Mouse (Mus musculus) hindbrain, embryonic 15.5 days (tissue): Measurements from ENCODE around the gene Tbc1d20. TPM values are rescaled to one million over a fixed set of nuclear protein-coding genes. Genes with fewer than 3 reads are reported as not detected.
"Not testable (repeated sequence)": the region's sequence is repeated elsewhere in the genome, so short reads cannot be mapped to it uniquely, and the experiment has no call there.

Experiments
- ATAC-seq: fragments of 200-750 bp; cut with Nextera tagmentation; 2 replicates; pipeline ENCODE4 v1.8.0; 2017; ENCODE audit warnings: low read depth, moderate number of reproducible peaks, moderate TSS enrichment; ENCODE audit not compliant: low FRiP score
- H3K27ac ChIP-seq: fragments of 300-500 bp; sonication (generic); replicated peaks from 2 replicates; pipeline ENCODE4 v1.5.1; 2015; ENCODE audit warnings: mild to moderate bottlenecking, inconsistent platforms
- H3K27me3 ChIP-seq: fragments of 300-500 bp; sonication (generic); 2 replicates; pipeline ENCODE4 v1.6.1; 2015; ENCODE audit warnings: control low read depth, inconsistent platforms
- H3K36me3 ChIP-seq: fragments of 300-500 bp; sonication (generic); 2 replicates; pipeline ENCODE4 v1.6.1; 2015; ENCODE audit warnings: control low read depth, inconsistent platforms
- H3K4me1 ChIP-seq: fragments of 300-500 bp; sonication (generic); replicated peaks from 2 replicates; pipeline ENCODE4 v1.6.1; 2015; ENCODE audit warnings: control low read depth, inconsistent platforms
- H3K4me2 ChIP-seq: fragments of 300-500 bp; sonication (generic); 2 replicates; pipeline ENCODE4 v1.6.1; 2015; ENCODE audit warnings: moderate library complexity, mild to moderate bottlenecking, inconsistent platforms
- H3K4me3 ChIP-seq: fragments of 300-500 bp; sonication (generic); 2 replicates; pipeline ENCODE4 v1.5.1; 2015; ENCODE audit warnings: mild to moderate bottlenecking, inconsistent platforms
- H3K9ac ChIP-seq: fragments of 300-500 bp; sonication (generic); 2 replicates; pipeline ENCODE4 v1.6.1; 2015; ENCODE audit warnings: inconsistent platforms
- H3K9me3 ChIP-seq: fragments of 300-500 bp; sonication (generic); 2 replicates; pipeline ENCODE4 v1.6.1; 2016; ENCODE audit warnings: control low read depth, inconsistent platforms
- WGBS: fragments of 180-500 bp; shearing (Covaris S2); methylation state at CpG from one replicate; pipeline ENCODE4 v1.1.7; 2015; 5-methylcytosine and 5-hydroxymethylcytosine counted together
- polyA plus RNA-seq: library from polyadenylated mRNA; unstranded; fragments of >200 nt; fragmentation: Nextera tagmentation; extraction: Ambion mirVana; gene quantifications from 2 replicates; pipeline ENCODE4 v1.2.1, GENCODE M21; 2015

Gene Tbc1d20
- polyA plus RNA-seq, 1 experiment from 2014 or later, result 36.5 TPM

DNA sequence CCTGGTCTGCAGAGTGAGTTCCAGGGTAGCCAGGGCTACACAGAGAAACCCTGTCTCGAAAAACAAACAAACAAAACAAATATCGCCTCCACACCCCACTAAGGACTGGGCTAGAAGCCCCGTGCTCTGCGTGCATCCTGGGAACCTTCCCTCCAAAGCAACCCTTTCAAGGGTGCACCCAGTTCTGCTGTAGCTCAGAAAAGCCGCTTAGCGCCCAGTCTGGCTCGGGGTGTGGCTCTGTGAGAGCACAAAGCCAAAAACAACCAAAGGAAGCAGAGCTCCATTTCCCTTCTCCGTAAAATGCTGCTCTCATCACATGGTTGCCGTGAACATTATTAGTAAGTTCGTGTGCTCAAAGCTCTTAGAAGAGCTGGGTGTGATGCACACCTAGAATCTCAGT is 50.7 kb downstream of the Tbc1d20 start:
- 10% methylated on average over 10 of the region's 10 CpGs for WGBS

DNA sequence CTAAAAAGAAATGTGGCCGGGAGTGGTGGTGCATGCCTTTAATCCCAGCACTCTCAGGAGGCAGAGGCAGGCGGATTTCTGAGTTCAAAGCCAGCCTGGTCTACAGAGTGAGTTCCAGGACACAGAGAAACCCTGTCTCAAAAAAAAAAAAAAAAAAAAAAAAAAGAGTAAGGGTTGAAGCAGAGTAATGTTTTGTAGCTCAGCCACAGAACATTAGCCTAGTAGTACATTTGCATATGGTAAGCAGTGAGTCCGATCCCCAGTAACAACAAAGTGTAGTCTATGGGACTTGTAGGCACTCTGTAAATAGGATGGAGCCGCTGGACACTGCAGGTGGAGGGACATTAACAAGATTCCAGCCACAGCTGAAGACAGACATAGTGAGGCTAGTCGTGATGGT is 51.3 kb downstream of the Tbc1d20 start:
- Histone ChIP-seq H3K9ac (no peak overlapping the region), H3K36me3 (no peaks in the 10 kb centered on the region), H3K27ac (no peak overlapping the region), H3K27me3 (0 out of 2 replicates have a peak, but pooled peaks cover 4% of the 10 kb centered on the region), H3K4me3 (no peak overlapping the region), H3K4me2 (peak overlapping the region; percentile 88; the same call in 1 of the 2 replicates), H3K9me3 (no peaks in the 10 kb centered on the region), H3K4me1 (peaks cover 15% of the 10 kb centered on the region)
- WGBS, result 66% methylated on average over 5 of the region's 5 CpGs
- no peak for ATAC-seq

More for the DNA sequence above, 50.7 kb downstream of the Tbc1d20 start:
- Histone ChIP-seq H3K4me2 (peak overlapping the region; percentile 88), H3K9me3 (no peaks in the 10 kb centered on the region), H3K27me3 (0 out of 2 replicates have a peak, but pooled peaks cover 4% of the 10 kb centered on the region), H3K9ac (peak overlapping the region; percentile 64), H3K4me1 (peaks cover 15% of the 10 kb centered on the region), H3K36me3 (no peaks in the 10 kb centered on the region), H3K27ac (no peak overlapping the region), H3K4me3 (peak overlapping the region; percentile 59)
- peak; percentile 20; the same call in 1 of the 2 replicates for ATAC-seq

DNA sequence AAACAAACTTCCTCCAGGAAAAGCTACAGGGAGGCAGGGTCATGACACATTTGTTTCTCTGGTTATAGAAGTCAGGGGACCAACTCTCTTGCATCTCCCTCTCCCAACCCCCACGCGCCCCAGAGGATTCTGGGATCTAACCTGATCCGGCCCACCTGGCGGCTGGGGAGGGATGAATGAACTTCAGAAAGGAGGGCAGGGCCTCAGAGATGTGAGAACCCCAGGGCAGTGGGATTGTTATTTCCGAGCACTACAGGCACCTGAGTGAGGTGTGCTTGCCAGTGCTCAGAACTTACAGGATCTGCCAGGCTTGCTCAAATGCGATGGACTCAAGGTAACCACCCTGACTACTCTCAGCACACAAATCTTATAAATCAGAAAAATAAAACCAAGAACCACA is 51.8 kb downstream of the Tbc1d20 start:
- Histone ChIP-seq H3K9me3 (no peaks in the 10 kb centered on the region), H3K27me3 (0 out of 2 replicates have a peak, but pooled peaks cover 4% of the 10 kb centered on the region), H3K9ac (no peak overlapping the region), H3K4me2 (no peak overlapping the region), H3K4me1 (peaks cover 15% of the 10 kb centered on the region), H3K4me3 (no peak overlapping the region), H3K36me3 (no peaks in the 10 kb centered on the region), H3K27ac (no peak overlapping the region)
- 77% methylated on average over 6 of the region's 6 CpGs for WGBS
- no peak for ATAC-seq

DNA sequence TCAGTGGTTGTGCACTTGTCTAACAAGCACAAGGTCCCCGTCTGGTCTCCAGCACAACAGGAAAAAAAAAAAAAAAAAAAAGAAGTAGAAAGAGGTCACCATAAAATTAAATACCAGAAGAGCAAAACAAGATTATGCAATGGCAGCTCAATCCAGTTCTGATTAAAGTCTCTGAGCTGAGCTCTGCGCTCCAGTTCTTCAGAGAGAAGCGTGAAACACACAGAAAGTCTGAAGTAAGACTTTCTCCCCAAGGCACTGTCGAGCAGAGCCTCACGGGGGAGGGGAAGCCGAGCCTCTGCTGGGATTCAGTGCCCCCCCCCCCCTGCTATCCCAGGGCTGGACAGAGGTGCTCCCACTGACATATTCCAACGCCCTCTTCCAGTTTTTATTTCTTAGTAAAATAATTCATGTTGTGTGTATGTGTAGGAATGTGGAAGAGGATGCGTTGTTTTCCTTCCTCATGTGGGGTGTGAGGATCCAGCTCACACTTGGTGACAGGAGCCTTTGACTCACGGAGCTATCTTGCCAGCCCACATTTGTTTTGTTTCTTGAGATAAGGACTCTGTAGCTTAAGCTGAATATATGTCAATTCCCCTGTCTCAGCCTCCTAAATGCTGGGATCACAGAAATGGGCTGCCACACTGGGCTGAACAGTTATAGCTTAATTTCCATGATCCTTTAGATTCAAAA is 53.3 kb downstream of the Tbc1d20 start:
- Histone ChIP-seq H3K4me3 (no peak overlapping the region), H3K9ac (no peak overlapping the region), H3K36me3 (no peaks in the 10 kb centered on the region), H3K4me1 (peaks cover 15% of the 10 kb centered on the region), H3K27ac (no peak overlapping the region), H3K4me2 (no peak overlapping the region), H3K27me3 (0 out of 2 replicates have a peak, but pooled peaks cover 4% of the 10 kb centered on the region), H3K9me3 (no peaks in the 10 kb centered on the region)
- ATAC-seq, result no peak
- 54% methylated on average over 9 of the region's 9 CpGs for WGBS

DNA sequence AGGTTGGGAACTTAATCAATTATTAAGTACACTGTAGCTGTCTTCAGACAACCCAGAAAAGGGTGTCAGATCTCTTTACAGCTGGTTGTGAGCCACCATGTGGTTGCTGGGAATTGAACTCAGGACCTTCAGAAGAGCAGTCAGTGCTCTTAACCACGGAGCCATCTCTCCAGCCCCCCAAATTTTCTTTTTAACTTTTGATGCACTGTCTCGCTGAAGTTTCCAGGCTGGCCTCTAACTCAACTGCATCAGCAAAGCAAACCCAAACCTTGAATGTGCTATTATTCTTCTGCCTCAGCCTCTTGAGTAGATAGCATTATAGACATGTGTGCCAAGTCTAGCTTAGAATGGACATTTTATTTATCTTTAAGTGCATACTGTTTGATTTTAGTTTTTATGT is 54.1 kb downstream of the Tbc1d20 start:
- ATAC-seq, result no peak
- Histone ChIP-seq H3K36me3 (no peaks in the 10 kb centered on the region), H3K4me3 (no peak overlapping the region), H3K27me3 (0 out of 2 replicates have a peak, but pooled peaks cover 4% of the 10 kb centered on the region), H3K27ac (no peak overlapping the region), H3K9me3 (no peaks in the 10 kb centered on the region), H3K4me2 (no peak overlapping the region), H3K4me1 (peaks cover 15% of the 10 kb centered on the region), H3K9ac (no peak overlapping the region)
- WGBS, result 85% methylated on average over 2 of the region's 2 CpGs

DNA sequence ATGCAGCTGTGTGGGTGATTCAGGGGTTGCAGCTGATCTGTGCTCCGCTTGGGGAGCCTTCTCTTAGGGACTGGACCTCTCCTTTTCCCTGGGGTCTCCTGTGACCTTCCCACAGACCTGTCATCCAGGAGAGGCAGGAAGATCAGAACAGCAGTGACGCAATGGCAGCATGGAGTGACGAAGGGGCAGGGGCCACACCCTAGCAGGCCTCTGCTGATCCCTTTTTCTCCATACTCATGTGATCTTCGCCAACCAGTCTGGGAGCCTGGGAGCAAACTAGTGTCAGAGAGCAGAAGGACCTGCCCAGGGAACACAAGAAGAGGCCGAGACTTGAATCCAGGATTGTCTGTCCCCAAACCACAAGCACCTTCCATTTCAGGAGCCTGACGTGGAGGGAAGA is 55.6 kb downstream of the Tbc1d20 start:
- 82% methylated on average over 6 of the region's 6 CpGs for WGBS
- Histone ChIP-seq H3K27ac (no peak overlapping the region), H3K9me3 (no peaks in the 10 kb centered on the region), H3K4me2 (no peak overlapping the region), H3K4me1 (peaks cover 3% of the 10 kb centered on the region), H3K27me3 (0 out of 2 replicates have a peak, but pooled peaks cover 4% of the 10 kb centered on the region), H3K4me3 (no peak overlapping the region), H3K36me3 (no peaks in the 10 kb centered on the region), H3K9ac (no peak overlapping the region)
- ATAC-seq, result no peak

DNA sequence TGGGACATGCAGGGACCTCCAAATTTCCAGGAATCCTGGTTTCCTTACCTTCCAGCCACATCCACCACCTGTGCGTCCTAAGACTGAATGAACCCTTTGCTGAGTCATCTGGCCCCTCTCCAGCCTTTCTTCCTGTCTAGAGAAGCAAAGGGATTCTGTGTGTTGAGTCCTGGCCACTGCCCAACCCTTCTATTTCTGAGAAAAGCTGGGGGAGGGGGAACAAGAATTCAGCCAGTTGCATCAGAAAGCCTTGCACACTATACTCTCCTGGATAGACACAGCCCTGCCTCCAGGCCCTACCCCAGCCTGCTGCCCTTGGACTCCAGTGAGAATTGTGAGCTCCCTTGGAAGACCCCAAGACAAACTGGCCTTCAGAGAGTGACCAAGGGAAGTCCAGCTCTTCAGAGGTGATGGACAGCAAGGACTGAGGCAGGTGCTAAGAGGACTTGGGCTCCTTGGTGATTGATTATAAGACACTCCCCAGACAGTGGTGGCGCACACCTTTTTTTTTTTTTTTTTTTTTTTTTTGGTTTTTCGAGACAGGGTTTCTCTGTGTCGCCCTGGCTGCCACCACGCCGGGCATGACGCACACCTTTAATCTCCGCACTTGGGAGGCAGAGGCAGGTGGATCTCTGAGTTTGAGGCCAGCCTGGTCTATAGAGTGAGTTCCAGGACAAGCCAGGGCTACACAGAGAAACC is 56.4 kb downstream of the Tbc1d20 start:
- no peak; the same call in 1 of the 2 replicates for ATAC-seq
- no peak overlapping the region for H3K4me2 ChIP-seq
- WGBS, result 89% methylated on average over 8 of the region's 8 CpGs

DNA sequence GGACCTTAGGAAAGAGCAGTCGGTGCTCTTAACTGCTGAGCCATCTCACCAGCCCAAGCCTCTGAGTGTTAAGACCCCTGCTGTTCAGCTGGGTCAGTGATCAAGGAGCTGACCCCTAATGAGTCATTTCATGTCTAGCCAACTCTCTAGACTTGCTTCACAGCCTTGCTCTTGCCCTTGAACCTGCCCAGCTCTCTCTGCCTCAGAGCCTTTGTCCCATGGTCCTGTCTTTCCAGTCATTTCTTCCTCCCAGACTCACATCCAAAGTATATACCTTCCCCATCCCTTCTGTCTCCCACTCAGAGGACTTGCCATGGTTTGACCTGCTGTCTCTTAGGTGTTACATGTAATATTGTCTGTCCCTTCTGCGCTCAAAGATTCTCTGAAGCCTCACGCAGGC is 63.6 kb downstream of the Tbc1d20 start:
- Histone ChIP-seq H3K4me3 (no peak overlapping the region), H3K4me1 (no peaks in the 10 kb centered on the region), H3K9me3 (no peaks in the 10 kb centered on the region), H3K9ac (no peak overlapping the region), H3K36me3 (no peaks in the 10 kb centered on the region), H3K27me3 (no peaks in the 10 kb centered on the region), H3K4me2 (no peak overlapping the region), H3K27ac (no peak overlapping the region)
- no peak for ATAC-seq
- 93% methylated on average over 3 of the region's 3 CpGs for WGBS

More for the DNA sequence above, 56.4 kb downstream of the Tbc1d20 start:
- Histone ChIP-seq H3K4me3 (no peak overlapping the region), H3K36me3 (no peaks in the 10 kb centered on the region), H3K9ac (no peak overlapping the region), H3K27me3 (0 out of 2 replicates have a peak, but pooled peaks cover 4% of the 10 kb centered on the region), H3K9me3 (no peaks in the 10 kb centered on the region), H3K4me1 (no peaks in the 10 kb centered on the region), H3K27ac (no peak overlapping the region)

DNA sequence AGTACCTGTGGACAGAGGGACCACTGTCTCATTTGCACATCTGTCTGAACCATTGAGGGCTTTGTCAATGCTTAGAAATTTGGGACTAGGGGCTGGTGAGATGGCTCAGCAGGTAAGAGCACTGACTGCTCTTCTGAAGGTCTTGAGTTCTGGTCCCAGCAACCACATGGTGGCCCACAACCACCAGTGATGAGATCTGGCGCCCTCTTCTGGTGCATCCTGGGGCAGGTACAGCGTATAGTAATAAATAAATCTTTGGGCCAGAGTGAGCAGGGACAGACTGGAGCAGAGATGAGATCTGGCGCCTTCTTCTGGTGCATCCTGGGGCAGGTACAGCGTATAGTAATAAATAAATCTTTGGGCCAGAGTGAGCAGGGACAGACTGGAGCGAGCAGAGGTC is 65.3 kb downstream of the Tbc1d20 start:
- not testable (repeated sequence) for ATAC-seq, H3K9ac ChIP-seq, H3K4me1 ChIP-seq, H3K4me2 ChIP-seq, H3K9me3 ChIP-seq, H3K36me3 ChIP-seq, H3K27me3 ChIP-seq, H3K4me3 ChIP-seq, H3K27ac ChIP-seq
- 75% methylated on average over 5 of the region's 5 CpGs for WGBS

DNA sequence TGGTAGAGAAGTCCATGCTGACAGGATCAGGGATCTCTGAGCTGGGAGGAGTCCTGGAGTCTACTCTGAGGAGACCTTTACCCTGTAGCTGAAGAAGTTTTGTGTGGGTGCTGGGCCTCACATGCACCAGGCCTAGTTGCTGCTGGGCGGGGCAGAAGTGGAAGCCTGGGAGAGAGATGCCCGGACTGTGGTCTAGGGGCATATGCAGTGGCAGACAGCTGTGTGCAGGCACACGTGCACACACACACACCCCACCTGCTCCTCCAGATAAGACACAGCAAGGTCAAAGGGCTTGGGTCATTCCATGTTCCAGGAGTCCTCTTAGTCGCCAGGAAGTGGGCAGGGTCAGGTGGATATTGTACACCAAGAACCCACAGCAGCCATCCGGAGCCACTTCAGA is 66.0 kb downstream of the Tbc1d20 start:
- Histone ChIP-seq H3K36me3 (no peaks in the 10 kb centered on the region), H3K4me3 (no peak overlapping the region), H3K9ac (no peak overlapping the region), H3K27ac (no peak overlapping the region), H3K4me1 (peaks cover 7% of the 10 kb centered on the region), H3K27me3 (no peaks in the 10 kb centered on the region), H3K4me2 (no peak overlapping the region), H3K9me3 (no peaks in the 10 kb centered on the region)
- no peak for ATAC-seq
- 82% methylated on average over 5 of the region's 5 CpGs for WGBS

DNA sequence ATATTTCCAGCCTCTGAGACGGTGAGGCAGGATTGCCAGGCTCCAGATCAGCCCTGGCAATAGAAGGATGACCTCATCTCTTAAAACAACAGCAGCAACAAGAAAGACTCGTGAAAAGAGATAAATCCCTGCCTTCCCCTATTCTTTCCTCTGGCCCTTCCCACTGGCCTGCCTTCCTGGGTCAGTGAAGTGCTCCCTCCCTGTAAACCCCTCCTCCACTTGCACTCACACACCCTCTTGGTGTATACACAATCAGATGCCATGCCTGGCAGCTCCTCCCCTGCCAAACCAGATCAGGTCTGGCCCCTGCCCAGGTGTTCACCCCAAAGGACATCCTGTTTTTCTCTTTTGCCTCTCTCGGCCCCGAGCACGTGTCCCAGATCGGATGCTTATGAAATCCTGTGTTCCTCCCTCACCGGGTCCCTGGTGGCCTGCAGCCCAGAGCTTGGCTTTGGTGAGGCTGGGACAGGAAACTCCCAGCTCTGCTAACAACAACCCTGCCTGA is 66.7 kb downstream of the Tbc1d20 start:
- H3K36me3 ChIP-seq, result no peaks in the 10 kb centered on the region

DNA sequence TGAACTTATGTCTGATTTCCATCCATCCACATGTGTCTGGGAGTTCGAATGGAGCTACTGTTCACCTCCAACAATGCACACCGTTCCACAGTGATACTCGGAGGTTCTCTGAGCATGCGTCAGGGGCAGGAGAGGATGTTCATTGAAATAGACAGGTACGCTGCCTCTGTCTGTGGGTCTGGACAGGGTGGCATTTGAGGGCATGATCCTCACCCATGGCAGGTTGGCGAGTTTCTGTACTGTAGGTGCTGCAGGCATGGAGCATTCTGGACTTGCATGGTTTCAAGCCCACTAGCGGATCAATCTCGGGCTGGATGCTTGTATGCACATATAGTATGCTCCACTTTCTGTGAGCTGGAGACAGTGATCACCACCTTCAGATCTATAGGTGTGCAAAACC is 67.6 kb downstream of the Tbc1d20 start:
- no peak overlapping the region for H3K9ac ChIP-seq
- no peak for ATAC-seq
- no peak overlapping the region for H3K4me2 ChIP-seq
- peaks cover 7% of the 10 kb centered on the region for H3K4me1 ChIP-seq
- H3K27me3 ChIP-seq, result no peaks in the 10 kb centered on the region
- no peak overlapping the region for H3K27ac ChIP-seq
- no peak overlapping the region for H3K4me3 ChIP-seq
- WGBS, result 89% methylated on average over 8 of the region's 8 CpGs
- no peaks in the 10 kb centered on the region for H3K9me3 ChIP-seq
- H3K36me3 ChIP-seq, result no peaks in the 10 kb centered on the region

More for the DNA sequence above, 66.7 kb downstream of the Tbc1d20 start:
- Histone ChIP-seq H3K27me3 (no peaks in the 10 kb centered on the region), H3K4me3 (no peak overlapping the region), H3K4me2 (no peak overlapping the region), H3K9ac (no peak overlapping the region), H3K4me1 (peaks cover 7% of the 10 kb centered on the region), H3K27ac (no peak overlapping the region), H3K9me3 (no peaks in the 10 kb centered on the region)
- ATAC-seq, result no peak
- WGBS, result 59% methylated on average over 7 of the region's 7 CpGs
